Mouse (Mus musculus) heart, adult 2 months (tissue): ENCODE data around the gene Prdm11. TPM values are rescaled to one million over a fixed set of nuclear protein-coding genes. Genes with fewer than 3 reads are reported as not detected.

Experiments
- DNase-seq, 2 experiments: peaks; one replicate each; pipeline ENCODE4 v3.0.0; 2021
- H3K27ac ChIP-seq: fragments of 200-600 bp; 2 replicates; pipeline ENCODE4 v1.8.1; 2022
- H3K27me3 ChIP-seq: fragments of 200-500 bp; 2 replicates; pipeline ENCODE4 v1.6.1; 2012; ENCODE audit warnings: mild to moderate bottlenecking, low read length, inconsistent platforms, mixed read lengths; ENCODE audit not compliant: control insufficient read depth, insufficient read depth
- H3K36me3 ChIP-seq: fragments of 200-500 bp; 2 replicates; pipeline ENCODE4 v1.6.1; 2012; ENCODE audit warnings: low read length, inconsistent platforms; ENCODE audit not compliant: control insufficient read depth, insufficient read depth
- H3K4me1 ChIP-seq: fragments of 200-500 bp; 2 replicates; pipeline ENCODE4 v1.6.1; 2011; ENCODE audit warnings: low read length; ENCODE audit not compliant: control insufficient read depth, insufficient read depth
- H3K4me3 ChIP-seq: fragments of 200-600 bp; 2 replicates; pipeline ENCODE4 v1.8.1; 2022
- H3K79me2 ChIP-seq: fragments of 200-500 bp; replicated peaks from 2 replicates; pipeline ENCODE4 v1.6.1; 2012; ENCODE audit warnings: mild to moderate bottlenecking, inconsistent platforms, low read length, moderate library complexity, mixed read lengths; ENCODE audit not compliant: control insufficient read depth, insufficient read depth
- H3K9ac ChIP-seq: fragments of 200-500 bp; 2 replicates; pipeline ENCODE4 v1.6.1; 2012; ENCODE audit warnings: low read depth, mild to moderate bottlenecking, control low read depth, inconsistent platforms, low read length, mixed read lengths
- CTCF ChIP-seq: fragments of 200-600 bp; IDR thresholded peaks from 2 replicates; pipeline ENCODE4 v1.8.1; 2022; ENCODE audit warnings: antibody characterized with exemption, mild to moderate bottlenecking, moderate library complexity
- EP300 ChIP-seq: fragments of 200-500 bp; IDR thresholded peaks from 2 replicates; pipeline ENCODE4 v1.6.1; 2011; ENCODE audit warnings: low read depth, low read length, control low read depth; ENCODE audit not compliant: insufficient read depth
- POLR2A ChIP-seq: fragments of 200-500 bp; IDR thresholded peaks from 2 replicates; pipeline ENCODE4 v1.6.1; 2011; ENCODE audit warnings: mild to moderate bottlenecking, low read depth, low read length, control low read depth; ENCODE audit not compliant: insufficient read depth
- WGBS: fragments of 180-500 bp; shearing (Covaris S2); methylation state at CpG from one replicate; pipeline ENCODE4 v1.1.7; 2018; 5-methylcytosine and 5-hydroxymethylcytosine counted together
- intact Hi-C: fragments of 180-260 bp; cut with DNase I; formaldehyde crosslinking; loops from one replicate; pipeline ENCODE4 v1.15.1; 2025
- polyA plus RNA-seq: library from polyadenylated mRNA; depleted of rRNA; stranded (reverse); fragments of >200 nt; gene quantifications from 2 replicates; pipeline ENCODE4 v1.2.3, GENCODE M21; 2012
- total RNA-seq, 2 experiments: library from RNA; stranded (reverse); gene quantifications; 2 replicates each; pipeline ENCODE4 v1.2.3; 2021

The Prdm11 gene
- total and polyA plus RNA-seq, 3 experiments = 4.4 to 9.5 (median 7.9) TPM

DNA sequence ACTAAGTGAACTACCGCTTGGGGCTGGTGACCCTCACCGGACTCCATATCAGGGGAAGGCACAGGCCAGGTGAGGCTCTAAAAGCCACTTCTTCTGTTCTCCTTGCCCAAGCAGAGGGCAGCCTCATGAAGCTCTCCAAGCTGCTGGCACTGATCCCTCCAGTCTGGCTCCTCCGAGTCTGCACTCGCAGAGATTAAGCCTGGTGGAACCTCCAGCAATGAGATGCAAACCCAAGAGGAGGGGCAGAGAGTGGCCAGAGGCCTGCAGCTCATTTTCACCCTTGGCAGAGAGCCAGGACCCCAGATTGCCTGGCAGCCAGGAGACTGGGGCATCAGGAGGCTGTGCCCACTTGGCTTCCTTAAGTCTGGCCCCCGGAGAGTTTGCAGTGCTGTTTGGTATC lies 27.1 kb downstream of the Prdm11 start:
- Histone ChIP-seq H3K4me1 (peaks cover 2% of the 10 kb centered on the region; the same call in 1 of the 2 replicates), H3K27ac (no peak overlapping the region), H3K4me3 (no peak overlapping the region), H3K36me3 (no peaks in the 10 kb centered on the region), H3K79me2 (no peaks in the 10 kb centered on the region), H3K27me3 (no peaks in the 10 kb centered on the region), H3K9ac (no peak overlapping the region)
- no peak for TF ChIP-seq POLR2A
- TF ChIP-seq EP300 = no peak
- TF ChIP-seq CTCF = no peak
- intact Hi-C loops = no loop called here
- peak in 1 of 2 experiments; percentile 34 for DNase-seq
- 50% methylated on average over 5 of the region's 5 CpGs for WGBS

DNA sequence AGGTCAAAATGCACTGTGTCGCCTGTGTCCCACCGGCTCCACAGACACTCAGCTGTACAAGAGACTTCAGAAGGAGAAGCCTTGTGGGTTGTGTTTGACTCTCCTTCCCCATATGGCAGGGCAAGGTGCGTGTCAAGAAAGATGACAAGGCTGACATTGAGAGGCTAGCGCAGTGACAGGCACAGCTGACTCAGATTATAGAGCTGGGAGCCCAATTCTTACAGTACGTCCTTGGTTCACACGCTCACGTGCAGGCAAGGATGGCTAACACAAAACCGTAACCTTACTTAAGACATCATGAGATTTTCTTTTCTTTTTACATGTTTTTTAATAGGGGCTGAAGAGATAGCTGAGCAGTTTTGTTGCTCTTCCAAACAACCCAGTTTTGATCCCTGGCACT lies 28.8 kb downstream of the Prdm11 start:
- intact Hi-C loops = no loop called here
- TF ChIP-seq CTCF = no peak
- TF ChIP-seq POLR2A = no peak
- no peak for TF ChIP-seq EP300
- 97% methylated on average over 8 of the region's 8 CpGs for WGBS
- Histone ChIP-seq H3K4me3 (no peak overlapping the region), H3K9ac (no peak overlapping the region), H3K36me3 (no peaks in the 10 kb centered on the region), H3K4me1 (peaks cover 2% of the 10 kb centered on the region; the same call in 1 of the 2 replicates), H3K27me3 (no peaks in the 10 kb centered on the region), H3K79me2 (no peaks in the 10 kb centered on the region), H3K27ac (no peak overlapping the region)
- DNase-seq = no peak

DNA sequence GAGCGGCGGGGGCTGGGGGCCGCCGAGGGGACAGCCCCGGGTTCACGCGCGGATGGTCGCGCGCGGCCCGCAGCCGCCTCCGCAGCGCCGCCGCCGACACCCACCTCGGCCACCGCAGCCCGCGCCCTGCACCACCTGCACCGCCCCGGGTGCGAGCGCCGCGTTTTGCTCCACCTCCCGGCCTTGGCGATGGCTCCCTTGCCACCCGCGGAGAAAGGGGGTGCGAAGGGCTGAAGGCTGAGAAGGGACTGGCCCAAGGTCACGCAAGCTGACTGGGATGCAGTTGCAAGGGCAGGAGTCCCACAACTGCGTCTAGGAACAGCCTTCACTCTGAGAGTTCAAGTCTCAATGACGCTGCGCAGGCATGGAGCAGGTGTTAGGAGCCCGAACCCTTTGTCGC lies 30.9 kb downstream of the Prdm11 start:
- no peak overlapping the region for H3K27ac ChIP-seq
- peak overlapping the region; percentile 64 for H3K9ac ChIP-seq
- peak in 1 of 2 experiments; percentile 41 for DNase-seq
- TF ChIP-seq CTCF = no peak
- no peak for TF ChIP-seq EP300
- no peak for TF ChIP-seq POLR2A
- no peaks in the 10 kb centered on the region for H3K79me2 ChIP-seq
- peaks cover 2% of the 10 kb centered on the region; the same call in 1 of the 2 replicates for H3K4me1 ChIP-seq
- H3K27me3 ChIP-seq = no peaks in the 10 kb centered on the region
- H3K4me3 ChIP-seq = peak overlapping the region; percentile 41
- intact Hi-C loops = no loop called here
- 5% methylated on average over 40 of the region's 40 CpGs for WGBS
- no peaks in the 10 kb centered on the region for H3K36me3 ChIP-seq

DNA sequence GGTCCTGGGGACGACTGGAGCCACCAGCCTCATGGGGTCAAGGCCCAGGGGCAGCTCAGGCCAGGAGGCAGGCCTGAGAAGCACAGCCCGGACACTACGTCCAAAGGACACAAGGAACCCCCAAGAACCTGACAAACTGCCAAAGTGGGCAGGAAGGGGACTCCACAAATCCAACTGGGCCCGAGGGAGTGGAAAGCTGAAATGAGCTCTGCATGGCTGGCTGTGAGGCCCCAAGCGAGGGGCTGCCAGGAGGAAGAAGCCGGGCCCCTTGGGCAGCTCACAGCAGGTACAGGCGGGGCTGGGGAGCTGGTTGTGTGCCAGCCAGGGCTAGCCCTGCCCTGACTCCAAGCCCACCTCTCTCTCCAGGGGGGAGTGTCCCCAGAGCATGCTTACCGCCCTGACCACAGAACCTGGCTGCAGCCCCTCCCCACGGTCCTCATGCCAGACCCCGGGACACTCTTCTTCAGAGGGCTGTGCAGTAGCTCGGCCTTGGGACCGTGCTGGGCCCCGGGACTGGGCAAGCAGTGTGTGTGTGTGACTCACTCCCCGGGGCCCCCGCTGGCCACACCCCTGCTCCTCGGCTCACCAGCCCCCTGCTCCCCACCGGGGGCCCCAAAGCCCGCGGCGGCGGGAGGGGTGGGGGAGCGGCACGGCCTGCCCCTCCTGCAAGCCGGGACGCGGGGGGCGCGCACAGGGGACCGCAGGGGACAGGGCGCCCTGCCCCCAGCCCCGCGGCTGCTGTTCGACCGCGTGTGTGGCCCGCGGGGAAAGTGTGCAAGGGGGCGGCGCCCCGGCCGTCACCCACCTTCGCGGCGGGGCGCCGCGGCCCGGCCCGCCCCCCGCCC lies 31.7 kb downstream of the Prdm11 start:
- DNase-seq = peak in 1 of 2 experiments; percentile 56
- H3K27me3 ChIP-seq = no peaks in the 10 kb centered on the region
- H3K79me2 ChIP-seq = no peaks in the 10 kb centered on the region
- WGBS = 10% methylated on average over 50 of the region's 50 CpGs
- H3K9ac ChIP-seq = peak overlapping the region; percentile 64
- peaks cover 2% of the 10 kb centered on the region; the same call in 1 of the 2 replicates for H3K4me1 ChIP-seq
- H3K4me3 ChIP-seq = peak overlapping the region; percentile 41
- no peaks in the 10 kb centered on the region for H3K36me3 ChIP-seq
- intact Hi-C loops = no loop called here
- TF ChIP-seq EP300 (no peak), CTCF (no peak), POLR2A (no peak)
- H3K27ac ChIP-seq = peak overlapping the region; percentile 15; the same call in 1 of the 2 replicates

GRCm38 (mm10) chr2:93013415-93014092 lies 32.4 kb downstream of the Prdm11 start:
- Histone ChIP-seq H3K36me3 (no peaks in the 10 kb centered on the region), H3K4me1 (peaks cover 2% of the 10 kb centered on the region; the same call in 1 of the 2 replicates), H3K4me3 (no peak overlapping the region), H3K79me2 (no peaks in the 10 kb centered on the region), H3K9ac (no peak overlapping the region), H3K27me3 (no peaks in the 10 kb centered on the region), H3K27ac (no peak overlapping the region)
- intact Hi-C loops = no loop called here
- 73% methylated on average over 8 of the region's 8 CpGs for WGBS
- DNase-seq = no peak
- no peak for TF ChIP-seq EP300
- no peak for TF ChIP-seq CTCF
- no peak for TF ChIP-seq POLR2A

DNA sequence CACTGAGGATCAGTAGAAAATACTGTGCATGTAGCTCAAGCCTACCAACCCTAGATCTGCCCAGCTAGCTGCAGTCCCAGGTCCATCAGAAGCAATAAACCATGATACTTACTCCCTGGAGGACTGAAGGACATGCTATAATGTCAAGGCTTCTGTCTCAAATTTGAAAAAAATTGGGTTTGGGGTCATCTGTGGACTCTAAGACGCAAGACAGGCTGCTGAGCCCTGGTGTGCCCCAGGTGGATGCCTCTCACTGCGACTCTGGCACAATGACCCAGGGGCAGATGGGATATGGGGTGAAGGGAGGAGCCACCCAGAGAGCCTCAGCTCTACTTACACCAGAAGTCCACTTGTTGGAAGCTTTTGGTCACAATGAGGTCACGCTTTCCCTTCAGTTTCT lies 33.0 kb downstream of the Prdm11 start:
- TF ChIP-seq CTCF (no peak), POLR2A (no peak), EP300 (no peak)
- no peak for DNase-seq
- H3K27ac ChIP-seq = no peak overlapping the region
- WGBS = 100% methylated on average over 3 of the region's 3 CpGs
- no peaks in the 10 kb centered on the region for H3K27me3 ChIP-seq
- H3K9ac ChIP-seq = no peak overlapping the region
- H3K4me3 ChIP-seq = no peak overlapping the region
- no peaks in the 10 kb centered on the region for H3K79me2 ChIP-seq
- intact Hi-C loops = no loop called here
- H3K36me3 ChIP-seq = no peaks in the 10 kb centered on the region
- H3K4me1 ChIP-seq = peaks cover 2% of the 10 kb centered on the region; the same call in 1 of the 2 replicates
